Mouse (Mus musculus) embryonic stem cell, embryonic (primary cell): ENCODE data around the gene Cd72.

Experiments
- CTCF ChIA-PET, 4 experiments: fragments of 300-600 bp in 2 of 4; fragments of 350-600 bp in 2 of 4; sonication (Branson Sonifier 250); formaldehyde crosslinking; loops; one replicate each; lab custom pipeline; 2022; ENCODE audit warnings: inconsistent platforms in 2 of 4; lab: Charles Lee
- POLR2A ChIA-PET, 4 experiments: fragments of 300-600 bp in 2 of 4; fragments of 350-600 bp in 2 of 4; sonication (Branson Sonifier 250); formaldehyde crosslinking; loops; one replicate each; lab custom pipeline; 2022; ENCODE audit warnings: antibody characterized with exemption in 4 of 4, inconsistent platforms in 1 of 4; lab: Charles Lee

Gene Cd72

DNA sequence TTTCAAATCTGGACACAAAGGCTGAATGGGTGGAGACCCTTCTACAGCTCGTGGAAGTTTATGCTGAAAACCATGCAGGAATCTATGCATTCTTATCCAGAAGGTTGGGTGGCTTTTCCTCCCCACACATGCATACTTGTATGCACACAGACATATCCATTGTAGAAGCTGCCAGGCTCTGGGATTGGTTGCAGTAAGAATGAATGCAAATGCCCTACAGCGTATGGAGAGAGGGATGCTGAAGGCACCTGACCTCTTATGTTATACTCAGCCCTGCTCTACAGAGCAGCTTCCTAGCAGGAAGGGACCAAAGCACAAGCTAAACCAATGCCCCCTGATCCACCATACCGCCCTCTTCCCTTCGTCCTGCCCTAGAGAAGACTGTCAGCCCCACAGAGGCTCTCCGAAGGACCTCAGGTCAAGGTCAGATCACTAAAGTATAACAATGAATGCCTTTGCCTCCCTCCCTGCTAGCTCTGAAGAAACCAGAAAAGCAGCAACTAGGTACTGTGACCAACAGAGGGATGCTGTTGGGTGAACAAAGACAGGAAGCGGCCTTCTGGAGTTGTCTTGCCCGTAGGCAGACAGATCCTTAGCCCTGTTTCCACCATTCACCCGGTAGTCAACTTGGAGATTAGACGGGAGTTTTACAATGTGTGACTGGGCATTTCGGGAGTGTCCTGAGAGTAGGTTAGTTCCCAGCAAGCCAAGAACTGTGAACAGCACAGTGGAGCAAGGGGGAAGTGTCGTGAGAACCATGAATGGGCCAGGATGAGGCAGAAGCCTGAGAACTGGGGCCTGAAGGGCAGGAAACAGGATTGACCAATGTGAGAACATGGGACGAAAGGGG lies 47.1 kb downstream of the Cd72 start:
- ChIA-PET CTCF (interaction anchor here (0.6 to 1.9 kb wide), 12 partner anchors 8 to 324 kb away, joined by 3 to 6 read pairs (median 4); no protein-coding TSS in a partner anchor), POLR2A (interaction anchor here (0.6 to 4.2 kb wide), 27 partner anchors 8 to 407 kb away, joined by 3 to 19 read pairs (median 4); partner anchors contain the start of genes Rusc2 (in 2 of the 4), Ccdc107 (in 1 of the 4), Fam214b (in 1 of the 4) and Vcp (in 1 of the 4))

DNA sequence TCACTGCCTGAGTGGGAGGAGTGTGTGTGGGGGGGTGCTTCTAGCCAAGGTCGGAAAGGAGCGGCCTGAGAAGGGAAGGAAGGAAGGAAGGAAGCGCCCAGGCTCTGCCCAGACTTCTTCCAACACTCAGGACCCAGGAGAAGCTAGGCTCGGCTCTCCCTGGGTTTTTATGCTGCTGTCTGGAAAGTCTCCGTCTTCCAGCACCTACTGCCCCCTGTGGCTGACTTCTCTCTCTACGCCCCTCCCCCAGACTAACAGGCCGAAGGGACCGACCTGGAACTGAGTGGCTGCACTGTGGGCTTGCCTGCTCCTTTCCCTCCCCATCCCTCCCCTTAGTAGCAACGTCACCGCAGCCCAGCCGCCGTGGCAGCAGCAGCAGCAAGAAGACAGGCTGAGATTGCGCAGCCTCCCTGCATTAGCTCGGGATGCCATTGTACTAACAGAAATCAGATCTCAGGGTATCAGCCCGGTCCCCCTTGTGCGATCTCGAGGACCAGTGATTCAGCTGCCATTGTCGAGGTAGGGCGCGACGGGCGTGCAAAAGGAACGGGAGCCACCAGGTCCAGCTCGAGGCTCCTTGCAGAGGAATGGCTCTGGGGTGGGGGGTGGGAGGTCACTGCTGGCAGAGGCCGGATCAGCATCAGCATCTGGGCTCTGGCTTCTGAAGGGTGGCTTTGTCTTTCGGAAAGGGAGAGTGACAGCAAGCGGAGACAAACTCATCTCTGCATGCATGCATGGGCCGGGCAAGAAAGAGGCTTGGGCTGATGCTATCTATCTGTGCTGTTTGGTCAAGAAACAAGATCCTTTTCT lies 48.1 kb downstream of the Cd72 start:
- POLR2A ChIA-PET: interaction anchor here (0.6 to 4.2 kb wide), 40 partner anchors 7 to 406 kb away, joined by 3 to 19 read pairs (median 4); partner anchors contain the start of genes Rusc2 (in 2 of the 4), Ccdc107 (in 1 of the 4), Creb3 (in 1 of the 4) and Fam214b (in 1 of the 4)
- CTCF ChIA-PET: interaction anchor here (0.5 to 1.9 kb wide), 19 partner anchors 8 to 359 kb away, joined by 3 to 7 read pairs (median 4); no protein-coding TSS in a partner anchor

DNA sequence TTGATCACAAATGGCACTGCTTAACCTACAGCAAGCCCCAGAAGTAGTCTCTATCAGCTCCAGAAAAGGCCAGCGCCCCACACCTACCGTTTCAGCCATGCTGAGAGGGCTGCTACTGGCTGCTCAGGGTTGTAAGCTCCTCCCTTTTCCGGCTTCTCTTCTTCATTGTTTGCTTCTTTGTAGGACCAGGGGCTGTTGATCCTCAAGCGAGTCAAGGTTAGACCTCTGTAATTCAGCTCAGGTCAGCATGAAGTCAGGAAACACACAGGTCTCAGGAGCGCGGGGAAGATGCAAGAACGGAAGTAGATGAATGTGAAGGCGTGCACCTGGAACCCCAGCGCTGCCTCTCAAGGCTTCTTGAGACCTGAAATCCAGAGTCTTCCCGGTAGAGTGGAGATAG lies 49.7 kb downstream of the Cd72 start:
- POLR2A ChIA-PET: interaction anchor here (0.6 to 4.2 kb wide), 18 partner anchors 10 to 346 kb away, joined by 3 to 19 read pairs (median 5); partner anchors contain the start of genes Atp8b5 (in 1 of the 4) and Rusc2 (in 1 of the 4)
- CTCF ChIA-PET: interaction anchor here in 2 of 4 experiments (0.5 to 1.4 kb wide), 4 partner anchors 27 to 73 kb away, joined by 3 to 5 read pairs (median 4); no protein-coding TSS in a partner anchor

- POLR2A ChIA-PET: interaction anchor here in 3 of 4 experiments (0.7 to 1.7 kb wide), 8 partner anchors 13 to 68 kb away, joined by 3 to 4 read pairs (median 3); partner anchors contain the start of gene Rusc2 (in 1 of the 3)
Measured at GRCm38 (mm10) chr4:43402212-43402611, 52.2 kb downstream of the Cd72 start.

GRCm38 (mm10) chr4:43401486-43401885 lies 52.9 kb downstream of the Cd72 start:
- CTCF ChIA-PET: interaction anchor here in 1 of 4 experiments (0.5 kb wide), 1 partner anchor 80 kb away, joined by 7 read pairs; no protein-coding TSS in a partner anchor
- POLR2A ChIA-PET: interaction anchor here in 3 of 4 experiments (0.6 to 1.7 kb wide), 11 partner anchors 11 to 193 kb away, joined by 3 to 5 read pairs (median 3); no protein-coding TSS in a partner anchor

More at GRCm38 (mm10) chr4:43402212-43402611, 52.2 kb downstream of the Cd72 start:
- CTCF ChIA-PET: no interaction called here

GRCm38 (mm10) chr4:43400976-43401375 lies 53.5 kb downstream of the Cd72 start:
- ChIA-PET POLR2A (interaction anchor here in 2 of 4 experiments (0.6 to 1.7 kb wide), 7 partner anchors 11 to 40 kb away, joined by 3 to 5 read pairs (median 3); no protein-coding TSS in a partner anchor), CTCF (interaction anchor here in 1 of 4 experiments (0.5 kb wide), 1 partner anchor 81 kb away, joined by 7 read pairs; no protein-coding TSS in a partner anchor)

DNA sequence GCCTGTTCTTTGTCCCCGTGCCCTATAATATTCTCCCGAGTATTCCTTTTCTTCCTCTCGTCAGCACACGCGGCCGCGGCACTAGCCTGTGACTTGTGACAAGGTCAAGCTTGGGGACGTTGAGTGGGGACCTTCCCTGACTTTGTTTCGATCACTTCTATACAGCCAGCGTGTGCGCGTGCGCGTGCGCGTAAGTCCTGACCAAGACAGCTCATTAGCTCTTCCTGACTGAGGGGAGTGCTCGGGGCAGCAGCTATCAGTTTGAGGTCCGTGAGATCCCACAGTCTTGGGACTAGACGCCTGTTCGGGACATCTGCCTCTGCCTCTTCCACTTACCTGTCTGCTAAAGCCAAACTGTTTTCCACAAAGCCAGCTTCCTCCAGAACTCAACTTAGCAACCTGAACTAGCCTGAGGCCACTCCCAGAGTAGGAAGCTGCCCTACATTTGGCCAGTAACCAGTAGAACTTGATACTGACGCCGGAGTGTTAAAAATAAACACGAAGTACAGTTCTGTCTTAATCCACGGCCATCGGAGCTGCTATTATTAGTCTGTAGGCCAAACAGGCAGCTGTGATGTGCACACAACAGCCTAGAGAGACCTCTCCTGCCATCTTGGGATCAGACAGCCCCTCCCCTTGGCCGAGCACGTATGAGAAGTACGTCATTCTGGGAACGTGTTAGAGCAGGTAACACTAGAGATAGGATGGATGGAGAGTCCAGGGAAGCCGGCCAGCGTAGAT lies 54.9 kb downstream of the Cd72 start:
- ChIA-PET CTCF (interaction anchor here in 3 of 4 experiments (0.8 to 1.6 kb wide), 4 partner anchors 9 to 32 kb away, joined by 3 read pairs; partner anchors contain the start of gene Rusc2 (in 1 of the 3)), POLR2A (interaction anchor here (0.7 to 2.8 kb wide), 20 partner anchors 8 to 235 kb away, joined by 3 to 14 read pairs (median 4); partner anchors contain the start of genes Arhgef39 (in 2 of the 4) and Rusc2 (in 2 of the 4))

- ChIA-PET POLR2A (interaction anchor here (0.7 to 2.8 kb wide), 21 partner anchors 9 to 397 kb away, joined by 3 to 14 read pairs (median 4); partner anchors contain the start of genes Arhgef39 (in 2 of the 4) and Rusc2 (in 2 of the 4)), CTCF (interaction anchor here in 3 of 4 experiments (0.8 to 1.6 kb wide), 5 partner anchors 8 to 33 kb away, joined by 3 read pairs; partner anchors contain the start of gene Rusc2 (in 1 of the 3))
Measured at GRCm38 (mm10) chr4:43398829-43399331, 55.5 kb downstream of the Cd72 start.

GRCm38 (mm10) chr4:43398014-43398413 lies 56.4 kb downstream of the Cd72 start:
- CTCF ChIA-PET: interaction anchor here in 1 of 4 experiments (0.8 kb wide), 1 partner anchor 9 kb away, joined by 3 read pairs; no protein-coding TSS in a partner anchor
- POLR2A ChIA-PET: interaction anchor here (1.2 to 2.8 kb wide), 6 partner anchors 10 to 16 kb away, joined by 3 to 14 read pairs (median 7); partner anchors contain the start of gene Rusc2 (in 2 of the 4)
